Mouse (Mus musculus) midbrain, embryonic 11.5 days (tissue): ENCODE data around the gene 1700021F05Rik. TPM values are rescaled to one million over a fixed set of nuclear protein-coding genes. Genes with fewer than 3 reads are reported as not detected.

ENCODE experiments used
- ATAC-seq: fragments of 200-750 bp; cut with Nextera tagmentation; 2 replicates; pipeline ENCODE4 v1.8.0; 2017; ENCODE audit warnings: moderate TSS enrichment, moderate library complexity; ENCODE audit not compliant: low FRiP score
- DNase-seq: peaks from one replicate; pipeline ENCODE4 v3.0.0; 2015; ENCODE audit warnings: low spot score; ENCODE audit errors: missing footprints
- H3K27ac ChIP-seq: fragments of 300-500 bp; sonication (generic); 2 replicates; pipeline ENCODE4 v1.5.1; 2014; ENCODE audit warnings: low read depth, low read length
- H3K27me3 ChIP-seq: fragments of 300-500 bp; sonication (generic); 2 replicates; pipeline ENCODE4 v1.6.1; 2014; ENCODE audit warnings: mild to moderate bottlenecking, low read length, moderate library complexity, mixed read lengths; ENCODE audit not compliant: control insufficient read depth, insufficient read depth
- H3K36me3 ChIP-seq: fragments of 300-500 bp; sonication (generic); 2 replicates; pipeline ENCODE4 v1.6.1; 2014; ENCODE audit warnings: mild to moderate bottlenecking, low read length, moderate library complexity, mixed read lengths; ENCODE audit not compliant: control insufficient read depth, insufficient read depth
- H3K4me1 ChIP-seq: fragments of 300-500 bp; sonication (generic); 2 replicates; pipeline ENCODE4 v1.6.1; 2014; ENCODE audit warnings: low read length; ENCODE audit not compliant: control insufficient read depth, insufficient read depth
- H3K4me2 ChIP-seq: fragments of 300-500 bp; sonication (generic); 2 replicates; pipeline ENCODE4 v1.6.1; 2014; ENCODE audit warnings: mild to moderate bottlenecking, moderate library complexity
- H3K4me3 ChIP-seq: fragments of 300-500 bp; sonication (generic); 2 replicates; pipeline ENCODE4 v1.5.1; 2014; ENCODE audit warnings: low read depth, low read length
- H3K9ac ChIP-seq: fragments of 300-500 bp; sonication (generic); 2 replicates; pipeline ENCODE4 v1.6.1; 2014; ENCODE audit warnings: low read length
- H3K9me3 ChIP-seq: fragments of 300-500 bp; sonication (generic); 2 replicates; pipeline ENCODE4 v1.6.1; 2016; ENCODE audit warnings: low read length; ENCODE audit not compliant: control insufficient read depth
- WGBS: fragments of 180-500 bp; shearing (Covaris S2); extraction: QIAGEN DNeasy Blood & Tissue Kit; methylation state at CpG from one replicate; pipeline ENCODE4 v1.1.7; 2014; 5-methylcytosine and 5-hydroxymethylcytosine counted together
- polyA plus RNA-seq: library from polyadenylated mRNA; unstranded; fragments of >200 nt; fragmentation: Nextera tagmentation; extraction: Ambion mirVana; gene quantifications from 2 replicates; pipeline ENCODE4 v1.2.1, GENCODE M21; 2014

The 1700021F05Rik gene
- polyA plus RNA-seq, 1 experiment from 2014 or later = 75.0 TPM

DNA sequence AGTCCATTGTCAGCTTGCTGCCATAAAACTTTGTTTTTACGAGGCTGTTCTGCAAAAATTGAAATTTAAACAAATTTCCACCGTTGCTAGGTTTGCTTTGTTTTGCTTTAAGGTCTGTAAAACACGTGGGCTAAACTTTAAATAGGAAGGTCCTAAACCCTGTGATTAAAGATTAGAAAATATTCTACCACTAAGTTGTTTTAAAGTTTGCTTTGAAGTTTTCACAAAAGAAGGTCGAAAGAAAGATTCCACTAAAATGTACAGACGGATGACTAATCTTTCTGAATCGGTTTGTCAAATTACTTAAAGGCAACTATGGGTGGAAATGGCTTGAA is 37.2 kb upstream of the 1700021F05Rik start, which contains the start of gene Cd24a:
Gene Cd24a, plus strand, starts transcription at position 288 of the 335 bp plus-strand sequence.
- Histone ChIP-seq H3K9ac (peak within 1 kb of the TSS; percentile 95), H3K4me1 (peaks cover 7% of the 10 kb centered on the region), H3K9me3 (no peaks in the 10 kb centered on the region), H3K4me3 (peak within 1 kb of the TSS; percentile 71), H3K27ac (peak within 1 kb of the TSS; percentile 94), H3K4me2 (peak within 1 kb of the TSS; percentile 90), H3K27me3 (peaks cover 6% of the 10 kb centered on the region; the same call in 1 of the 2 replicates), H3K36me3 (no peaks in the 10 kb centered on the region; the same call in 1 of the 2 replicates)
- DNase-seq (peak; percentile 95), ATAC-seq (no peak)
- WGBS = 1% methylated on average over 6 of the region's 6 CpGs

DNA sequence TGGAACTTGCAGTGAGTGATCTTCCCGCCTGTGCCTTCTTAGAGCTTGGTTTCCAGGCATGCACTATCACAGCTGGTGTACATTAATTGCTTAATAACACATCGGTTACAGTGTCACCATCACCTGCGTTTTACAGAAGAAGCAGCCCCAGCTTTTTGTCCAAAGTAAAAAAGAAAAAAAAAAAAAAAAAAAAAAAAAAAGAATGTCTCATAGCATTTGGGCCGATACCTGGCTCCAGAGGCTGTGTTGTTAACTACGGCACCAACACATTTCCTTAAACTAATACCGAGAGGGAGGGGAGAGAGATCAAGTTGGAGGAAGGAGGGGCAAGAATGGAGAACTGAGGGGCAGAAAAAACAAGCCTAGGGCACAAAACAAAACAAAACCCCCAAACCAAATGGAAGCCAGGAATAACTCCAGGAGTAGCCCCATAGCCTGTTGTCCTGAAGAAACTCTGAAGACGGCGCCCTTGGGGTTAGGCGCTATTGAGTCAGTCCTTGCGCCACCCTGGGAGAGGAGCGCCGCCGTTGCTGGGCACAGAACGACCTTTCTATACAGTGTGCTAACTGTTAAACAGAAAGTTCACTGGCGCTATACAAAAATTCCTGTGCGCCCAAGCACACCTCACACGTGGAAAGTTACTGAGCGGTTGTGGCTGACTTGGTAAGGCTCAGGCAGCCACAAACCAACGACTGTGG is 36.7 kb upstream of the 1700021F05Rik start:
- no peaks in the 10 kb centered on the region for H3K9me3 ChIP-seq
- H3K27ac ChIP-seq = no peak overlapping the region
- no peaks in the 10 kb centered on the region; the same call in 1 of the 2 replicates for H3K36me3 ChIP-seq
- H3K4me2 ChIP-seq = peak overlapping the region; percentile 90
- ATAC-seq (no peak), DNase-seq (peak; percentile 89)
- peaks cover 6% of the 10 kb centered on the region; the same call in 1 of the 2 replicates for H3K27me3 ChIP-seq
- peak overlapping the region; percentile 71 for H3K4me3 ChIP-seq
- 17% methylated on average over 19 of the region's 19 CpGs for WGBS
- H3K4me1 ChIP-seq = peaks cover 7% of the 10 kb centered on the region
- peak overlapping the region; percentile 95 for H3K9ac ChIP-seq

DNA sequence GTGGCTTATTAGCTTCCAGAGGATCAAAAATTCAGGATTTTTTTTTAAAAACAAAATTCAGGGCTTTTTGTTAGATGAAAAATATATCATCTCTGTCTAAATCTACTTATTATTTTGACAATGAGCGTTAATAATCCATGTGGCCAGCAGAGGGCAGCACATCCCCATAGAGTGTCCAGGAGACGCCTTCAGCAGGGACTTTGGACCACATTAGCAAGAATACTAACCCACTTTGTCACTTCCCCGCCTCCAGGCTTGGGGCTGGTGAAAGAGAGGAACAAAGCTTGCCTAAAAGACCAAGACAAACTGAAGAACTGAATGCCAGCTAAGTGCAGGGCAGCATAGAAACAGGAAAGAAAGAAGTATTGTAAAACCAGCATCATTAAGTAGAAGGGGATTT is 34.2 kb upstream of the 1700021F05Rik start:
- peak; percentile 97 for DNase-seq
- H3K9me3 ChIP-seq = no peaks in the 10 kb centered on the region
- ATAC-seq = no peak
- no peak overlapping the region for H3K27ac ChIP-seq
- WGBS = 0% methylated on average over 3 of the region's 3 CpGs
- no peak overlapping the region for H3K9ac ChIP-seq
- peaks cover 7% of the 10 kb centered on the region for H3K4me1 ChIP-seq
- H3K36me3 ChIP-seq = no peaks in the 10 kb centered on the region
- no peak overlapping the region for H3K4me3 ChIP-seq
- no peak overlapping the region for H3K4me2 ChIP-seq
- peaks cover 6% of the 10 kb centered on the region; the same call in 1 of the 2 replicates for H3K27me3 ChIP-seq

DNA sequence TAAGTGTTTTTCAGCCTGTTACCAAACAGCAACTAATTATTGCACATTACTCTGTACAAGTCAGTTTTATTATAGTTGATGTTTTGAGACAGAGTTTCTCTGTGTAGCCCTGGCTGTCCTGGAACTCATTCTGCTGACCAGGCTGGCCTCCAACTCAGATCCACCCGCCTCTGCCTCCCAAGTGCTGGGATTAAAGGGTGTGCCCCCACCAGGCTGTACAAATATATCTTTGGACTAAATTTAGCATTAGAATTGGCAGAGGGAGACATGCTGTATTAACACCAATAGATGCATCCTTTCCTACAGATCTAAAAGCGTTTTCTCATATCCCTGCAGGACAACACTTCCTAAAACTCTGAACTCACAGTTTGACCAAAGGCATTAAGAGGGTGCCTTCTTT is 33.6 kb upstream of the 1700021F05Rik start:
- Histone ChIP-seq H3K9ac (no peak overlapping the region), H3K27me3 (peaks cover 6% of the 10 kb centered on the region; the same call in 1 of the 2 replicates), H3K4me3 (no peak overlapping the region), H3K4me2 (no peak overlapping the region), H3K9me3 (no peaks in the 10 kb centered on the region), H3K27ac (no peak overlapping the region), H3K4me1 (peaks cover 7% of the 10 kb centered on the region), H3K36me3 (no peaks in the 10 kb centered on the region)
- ATAC-seq = no peak
- WGBS = 78% methylated on average over 2 of the region's 2 CpGs
- DNase-seq = no peak

DNA sequence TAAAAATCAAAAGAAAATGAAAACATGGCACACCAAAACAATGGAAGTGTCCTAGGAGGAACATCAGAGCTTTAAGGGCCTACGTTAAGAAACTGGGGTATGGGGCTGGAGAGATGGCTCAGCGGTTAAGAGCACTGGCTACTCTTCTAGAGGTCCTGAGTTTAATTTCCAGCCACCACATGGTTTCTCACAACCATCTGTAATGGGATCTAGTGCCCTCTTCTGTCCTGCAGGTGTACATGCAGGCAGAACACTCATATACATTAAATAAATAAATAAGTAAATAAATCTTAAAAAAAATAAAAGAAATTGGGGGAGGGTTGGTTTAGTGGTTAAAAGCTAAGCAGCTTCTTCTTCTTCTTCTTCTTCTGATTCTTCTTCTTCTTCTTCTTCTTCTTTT is 20.5 kb upstream of the 1700021F05Rik start:
- no peaks in the 10 kb centered on the region for H3K9me3 ChIP-seq
- no peaks in the 10 kb centered on the region for H3K36me3 ChIP-seq
- 90% methylated on average over 2 of the region's 2 CpGs for WGBS
- no peak overlapping the region for H3K9ac ChIP-seq
- H3K4me2 ChIP-seq = no peak overlapping the region
- H3K27me3 ChIP-seq = no peaks in the 10 kb centered on the region
- ATAC-seq (no peak), DNase-seq (no peak)
- no peaks in the 10 kb centered on the region for H3K4me1 ChIP-seq
- no peak overlapping the region for H3K4me3 ChIP-seq
- H3K27ac ChIP-seq = no peak overlapping the region

DNA sequence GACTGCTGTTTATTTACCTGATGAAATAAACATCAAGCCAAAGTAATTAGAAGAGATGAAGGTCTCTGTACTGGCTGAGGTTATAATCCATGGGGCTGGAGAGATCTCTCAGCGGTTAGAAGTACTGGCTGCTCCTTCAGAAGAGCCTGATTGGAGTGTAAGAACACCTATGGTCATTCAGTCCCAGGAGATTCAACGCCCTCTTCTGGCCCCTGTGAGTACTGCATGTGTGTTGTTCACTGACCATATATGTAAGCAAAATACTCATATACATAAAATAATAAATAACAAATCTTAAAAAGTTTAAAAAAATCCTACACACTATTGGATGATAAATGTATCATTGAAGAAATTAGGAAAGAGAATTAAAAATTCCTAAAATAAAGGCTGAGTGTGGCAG is 20.0 kb upstream of the 1700021F05Rik start:
- Histone ChIP-seq H3K9me3 (no peaks in the 10 kb centered on the region), H3K27me3 (no peaks in the 10 kb centered on the region), H3K9ac (no peak overlapping the region), H3K27ac (no peak overlapping the region), H3K4me1 (no peaks in the 10 kb centered on the region), H3K36me3 (no peaks in the 10 kb centered on the region), H3K4me3 (no peak overlapping the region), H3K4me2 (no peak overlapping the region)
- DNase-seq = no peak
- 44% methylated on average over 2 of the region's 2 CpGs for WGBS
- no peak for ATAC-seq

DNA sequence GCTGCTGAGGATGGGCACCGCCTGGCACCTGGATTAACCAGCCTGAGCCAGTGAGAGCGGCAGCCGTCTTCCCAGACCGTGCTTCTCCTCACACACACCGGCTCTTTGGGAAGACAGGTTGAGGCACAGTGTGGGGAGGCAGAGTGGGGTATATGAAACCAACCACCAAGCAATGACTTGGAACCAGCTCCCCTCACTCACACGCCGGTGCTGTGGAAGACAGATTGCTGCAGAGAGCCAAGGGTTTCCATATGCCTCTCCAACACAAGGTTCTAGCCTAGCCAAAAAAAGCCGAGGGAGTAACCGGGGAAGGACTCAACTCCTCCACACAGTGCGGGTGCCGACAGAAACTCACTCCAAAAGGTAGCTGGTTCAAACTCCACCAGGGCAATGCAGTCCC is 18.5 kb upstream of the 1700021F05Rik start:
- H3K9ac ChIP-seq = no peak overlapping the region
- H3K4me2 ChIP-seq = no peak overlapping the region
- no peaks in the 10 kb centered on the region for H3K9me3 ChIP-seq
- ATAC-seq (no peak), DNase-seq (no peak)
- 82% methylated on average over 11 of the region's 11 CpGs for WGBS
- no peaks in the 10 kb centered on the region for H3K36me3 ChIP-seq
- H3K4me3 ChIP-seq = no peak overlapping the region
- no peaks in the 10 kb centered on the region for H3K27me3 ChIP-seq
- H3K27ac ChIP-seq = no peak overlapping the region
- H3K4me1 ChIP-seq = no peaks in the 10 kb centered on the region

DNA sequence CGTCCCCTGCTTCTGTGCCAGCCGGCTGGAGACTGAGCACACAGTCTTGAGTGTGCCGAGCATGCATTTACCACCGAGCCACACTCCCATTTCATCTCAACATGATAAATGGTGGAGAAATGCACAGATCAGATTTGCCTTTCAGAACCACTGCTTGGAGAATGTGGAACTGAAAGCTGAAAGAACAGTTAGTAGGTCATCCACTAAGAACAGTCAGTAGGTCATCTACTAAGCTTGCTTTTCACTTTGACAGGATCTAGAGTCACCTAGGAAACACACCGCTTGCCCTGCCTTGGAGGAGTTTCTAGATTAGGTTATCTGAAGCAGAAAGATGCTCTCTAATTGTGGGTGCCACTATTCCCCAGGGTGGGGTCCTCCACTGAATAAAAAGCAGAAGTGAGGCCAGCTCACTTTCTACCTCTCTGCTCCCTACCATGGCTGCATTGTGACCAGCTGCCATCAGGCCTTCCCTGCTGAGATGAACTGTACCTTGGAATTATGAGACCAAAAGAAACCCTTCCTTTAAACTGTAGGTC is 16.9 kb upstream of the 1700021F05Rik start:
- 88% methylated on average over 5 of the region's 5 CpGs for WGBS
- H3K27me3 ChIP-seq = no peaks in the 10 kb centered on the region
- DNase-seq = no peak

DNA sequence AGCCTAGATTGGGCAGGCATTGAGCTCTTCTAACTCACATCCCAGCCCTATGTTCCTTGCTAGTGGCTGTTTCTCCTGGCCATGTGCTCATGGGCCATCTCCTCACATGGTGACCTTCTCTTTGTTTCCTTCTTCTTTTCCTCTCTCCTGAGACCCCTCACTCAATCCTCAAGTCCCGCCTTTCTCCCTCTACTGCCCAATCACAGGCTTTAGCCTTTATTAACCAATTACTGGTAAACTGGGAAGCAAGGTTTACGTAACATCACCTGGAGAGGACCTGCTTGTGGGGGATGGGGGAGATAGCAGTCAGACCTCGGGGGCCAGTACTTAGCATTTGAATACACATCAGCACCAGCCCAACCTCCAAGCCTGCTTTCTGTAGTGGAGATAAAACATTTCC is 10.6 kb upstream of the 1700021F05Rik start:
- no peaks in the 10 kb centered on the region for H3K36me3 ChIP-seq
- no peaks in the 10 kb centered on the region for H3K9me3 ChIP-seq
- no peak for DNase-seq
- H3K27me3 ChIP-seq = no peaks in the 10 kb centered on the region
- no peaks in the 10 kb centered on the region for H3K4me1 ChIP-seq
- no peak overlapping the region for H3K9ac ChIP-seq
- no peak overlapping the region for H3K4me3 ChIP-seq
- no peak overlapping the region for H3K27ac ChIP-seq
- no peak overlapping the region for H3K4me2 ChIP-seq
- 29% methylated on average over 3 of the region's 3 CpGs for WGBS
- ATAC-seq = no peak

More for the DNA sequence above, 16.9 kb upstream of the 1700021F05Rik start:
- Histone ChIP-seq H3K4me1 (no peaks in the 10 kb centered on the region), H3K9ac (no peak overlapping the region), H3K9me3 (no peaks in the 10 kb centered on the region), H3K36me3 (no peaks in the 10 kb centered on the region), H3K27ac (no peak overlapping the region), H3K4me3 (no peak overlapping the region), H3K4me2 (no peak overlapping the region)
- no peak for ATAC-seq
